Mouse (Mus musculus): ENCODE data around the gene Gtpbp2.
A peak's percentile ranks its signal among the peaks of the same experiment; 100 is the strongest.

Gtpbp2 gene

DNA sequence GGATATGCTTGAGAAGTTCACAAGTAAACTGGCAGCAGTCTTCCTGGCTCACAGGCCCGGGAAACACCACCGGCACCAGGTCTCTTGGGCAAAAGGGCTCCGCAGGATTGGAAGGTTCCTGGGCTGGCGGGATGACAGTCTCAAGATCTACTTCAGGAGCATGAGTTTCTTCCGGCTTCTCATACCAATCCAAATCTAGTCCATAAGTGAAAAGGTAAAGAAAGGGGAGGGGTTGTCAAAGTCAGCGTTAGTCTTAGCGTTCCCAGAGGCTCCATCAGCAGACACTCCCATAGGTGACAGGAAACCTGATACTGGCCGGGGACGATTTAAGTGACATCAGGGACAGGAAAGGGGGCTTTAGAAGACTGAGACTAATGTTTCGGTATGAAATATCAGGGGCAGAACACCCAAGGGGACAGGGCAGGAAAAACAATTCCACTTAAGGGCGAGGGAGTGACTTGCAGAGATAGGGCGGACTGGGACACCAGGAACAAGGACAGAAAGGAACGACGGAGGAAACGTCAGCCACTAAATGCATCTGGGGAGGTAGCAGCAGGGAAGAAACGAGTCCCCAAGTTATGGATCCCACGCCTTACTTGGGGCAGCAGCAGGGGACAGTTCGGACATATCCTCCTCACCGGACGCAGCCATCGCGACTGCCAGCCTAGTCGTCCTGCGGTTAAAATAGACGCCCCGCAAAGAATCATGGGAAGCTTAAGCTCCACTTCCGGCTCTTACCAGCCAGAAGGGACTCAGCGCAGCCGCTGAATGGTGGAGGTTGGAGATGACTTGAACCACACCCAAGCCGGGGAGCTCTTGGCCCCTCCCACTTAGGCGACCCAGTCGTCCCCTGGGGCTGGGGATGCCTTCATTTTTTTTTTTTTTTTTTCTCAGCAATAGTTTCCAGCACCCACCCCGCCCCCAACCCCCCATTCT, 7.7 kb upstream of the Gtpbp2 start, which contains the start of gene Mad2l1bp:
Mad2l1bp (minus strand) TSS at position 707 of the 936 bp plus-strand sequence.
- peak; percentile 92 for DNase-seq (ENCODE audit: low read depth, low spot score)

- no peak for DNase-seq (ENCODE audit: low read depth, low spot score)
These were observed 6.5 kb upstream of the Gtpbp2 start for GRCm38 (mm10) chr17:46154336-46154735.

DNA sequence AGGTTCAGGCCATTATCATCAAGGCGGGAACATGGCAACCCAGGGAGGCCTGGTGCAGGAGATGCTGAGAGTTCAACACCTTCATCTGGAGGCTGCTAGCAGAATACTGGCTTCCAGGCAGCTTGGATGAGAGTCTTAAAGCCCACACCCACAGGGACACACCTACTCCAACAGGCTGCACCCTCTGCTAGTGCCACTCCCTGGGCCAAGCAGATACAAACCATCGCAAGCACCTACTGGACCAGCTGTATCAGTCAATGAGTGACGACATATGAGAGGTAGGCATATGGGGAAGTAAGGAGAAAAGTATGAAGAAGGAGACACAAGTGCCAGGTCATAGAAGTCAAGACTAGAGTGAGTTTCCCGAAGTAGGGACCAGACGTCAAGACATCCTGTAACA, 4.2 kb upstream of the Gtpbp2 start:
- no peak for DNase-seq (ENCODE audit: low read depth, low spot score)

DNA sequence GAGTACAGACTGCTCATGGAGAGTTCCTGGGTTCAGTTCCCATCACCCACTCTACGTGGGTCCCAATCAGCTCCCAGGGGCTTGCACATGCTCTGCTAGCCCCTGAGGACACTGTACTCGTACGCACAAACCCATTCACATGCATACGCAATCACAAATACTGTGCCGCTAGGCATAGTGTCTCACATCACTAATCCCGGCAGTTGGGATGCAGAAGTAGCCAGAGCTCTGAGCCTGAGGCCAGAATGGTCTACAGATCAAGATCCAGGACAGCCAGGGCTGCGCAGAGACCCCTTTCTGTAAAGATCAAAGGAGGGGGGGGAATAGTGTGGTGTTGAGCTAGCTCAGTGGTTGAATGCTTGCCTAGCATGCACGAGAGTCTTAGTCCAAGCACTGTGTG, 3.7 kb upstream of the Gtpbp2 start:
- no peak for DNase-seq (ENCODE audit: low read depth, low spot score)

- no peak for DNase-seq (ENCODE audit: low read depth, low spot score)
These were observed 1.6 kb upstream of the Gtpbp2 start for GRCm38 (mm10) chr17:46159236-46159635.

DNA sequence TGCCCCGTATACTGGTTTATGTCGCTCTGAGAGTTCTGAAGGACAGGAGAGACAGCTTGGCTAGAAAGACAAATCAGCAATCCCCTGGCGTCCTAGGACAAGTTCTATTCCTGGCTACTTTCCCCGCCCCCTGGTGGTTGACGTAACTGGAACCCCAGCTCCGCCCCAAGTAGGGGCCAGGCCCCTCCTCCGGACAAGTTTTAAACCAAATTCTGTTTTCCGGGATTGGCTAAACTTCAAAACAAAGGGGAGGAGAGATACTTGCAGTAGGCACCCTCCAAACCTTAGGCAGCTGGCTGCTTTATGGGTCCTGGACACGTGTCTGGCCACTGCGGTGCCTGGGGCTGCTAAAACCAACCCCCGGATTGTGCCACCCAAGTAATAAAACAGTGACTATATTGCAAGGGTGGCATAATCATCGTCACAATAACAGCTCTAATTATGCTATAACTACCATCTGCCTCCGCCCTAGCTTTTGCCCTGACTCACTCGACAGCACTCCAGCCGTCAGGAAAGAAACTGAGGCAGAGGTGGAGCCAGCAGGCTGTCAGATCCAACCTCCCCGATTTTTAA, 656 bp upstream of the Gtpbp2 start:
- peak; percentile 92 for DNase-seq (ENCODE audit: low read depth, low spot score)

DNA sequence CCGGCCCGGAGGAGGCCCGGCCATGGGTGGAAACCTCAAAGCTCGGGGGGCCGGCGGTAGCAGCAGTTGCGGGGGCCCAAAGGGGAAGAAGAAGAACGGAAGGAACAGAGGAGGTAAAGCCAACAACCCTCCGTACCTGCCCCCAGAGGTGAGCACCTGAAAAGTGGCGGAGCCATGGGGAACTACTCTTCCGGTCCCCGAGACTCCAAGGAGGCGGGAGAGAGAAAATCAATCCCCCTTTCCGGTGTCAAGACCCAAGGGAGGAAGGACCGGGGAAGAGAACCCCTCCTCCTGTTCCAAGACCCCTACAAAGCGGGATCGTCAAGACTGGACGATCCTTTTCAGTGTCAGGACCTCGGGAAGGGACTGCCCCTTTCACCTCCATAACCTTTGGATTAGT, 347 bp downstream of the Gtpbp2 start:
- DNase-seq (ENCODE audit: low read depth, low spot score), result peak; percentile 45

GRCm38 (mm10) chr17:46161710-46162109, 878 bp downstream of the Gtpbp2 start:
- DNase-seq (ENCODE audit: low read depth, low spot score), result no peak

- DNase-seq (ENCODE audit: low read depth, low spot score), result no peak
These were observed 1.7 kb downstream of the Gtpbp2 start for GRCm38 (mm10) chr17:46162551-46162950.

GRCm38 (mm10) chr17:46162951-46163421, 2.2 kb downstream of the Gtpbp2 start:
- no peak for DNase-seq (ENCODE audit: low read depth, low spot score)

- no peak for DNase-seq (ENCODE audit: low read depth, low spot score)
These were observed 3.5 kb downstream of the Gtpbp2 start for GRCm38 (mm10) chr17:46164301-46164700.

GRCm38 (mm10) chr17:46164791-46165190, 4.0 kb downstream of the Gtpbp2 start:
- DNase-seq (ENCODE audit: low read depth, low spot score), result no peak

DNA sequence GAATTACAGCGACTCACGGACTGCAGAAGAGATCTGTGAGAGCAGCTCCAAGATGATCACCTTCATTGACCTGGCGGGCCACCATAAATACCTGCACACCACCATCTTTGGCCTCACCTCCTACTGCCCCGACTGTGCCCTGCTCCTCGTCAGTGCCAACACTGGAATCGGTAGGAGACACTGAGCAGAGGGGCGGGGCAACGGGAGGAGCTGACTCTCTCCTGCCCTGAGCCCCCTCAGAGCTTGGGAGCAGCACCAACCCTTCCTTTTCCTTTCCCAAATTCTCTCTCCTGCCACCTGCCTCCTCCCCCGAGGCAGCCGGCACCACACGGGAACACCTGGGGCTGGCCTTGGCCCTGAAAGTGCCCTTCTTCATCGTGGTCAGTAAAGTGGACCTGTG, 4.6 kb downstream of the Gtpbp2 start:
- DNase-seq (ENCODE audit: low read depth, low spot score), result no peak

- no peak for DNase-seq (ENCODE audit: low read depth, low spot score)
These were observed 5.4 kb downstream of the Gtpbp2 start for GRCm38 (mm10) chr17:46166270-46166669.

DNA sequence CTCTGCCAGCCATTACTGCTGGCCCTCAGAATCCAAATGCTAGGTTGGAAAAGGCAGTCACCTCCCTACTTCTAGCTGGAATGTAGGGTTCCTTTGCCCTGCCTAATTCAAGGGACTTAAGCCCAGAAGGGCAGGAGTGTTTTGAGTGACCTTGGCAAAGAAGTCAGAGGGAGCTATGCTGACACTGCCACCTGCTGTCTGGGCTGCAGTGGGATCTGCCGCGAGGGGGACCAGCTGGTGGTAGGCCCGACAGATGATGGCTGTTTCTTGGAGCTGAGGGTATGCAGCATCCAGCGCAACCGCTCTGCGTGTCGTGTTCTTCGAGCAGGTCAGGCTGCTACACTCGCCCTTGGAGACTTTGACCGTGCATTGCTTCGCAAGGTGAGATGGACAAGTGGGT, 6.2 kb downstream of the Gtpbp2 start:
- no peak for DNase-seq (ENCODE audit: low read depth, low spot score)

DNA sequence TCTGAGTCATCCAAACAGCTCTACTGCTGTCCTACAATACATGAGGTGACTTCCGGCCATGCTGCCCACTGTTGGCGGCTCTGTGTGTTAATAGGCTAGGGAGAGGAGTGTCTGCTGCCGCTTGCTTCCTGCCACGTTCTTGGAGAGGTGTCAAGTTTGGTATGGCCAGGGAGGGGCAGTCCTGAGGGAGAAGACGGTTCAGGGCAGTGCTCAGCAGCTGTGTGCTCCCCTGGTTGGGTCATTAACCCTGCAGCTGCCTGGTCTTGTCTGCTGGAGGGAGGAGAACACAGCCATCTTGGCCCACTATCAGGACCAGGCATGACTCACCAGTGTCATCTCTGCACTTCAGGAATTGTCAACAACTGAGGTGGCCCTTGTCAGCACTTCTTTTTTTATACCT, 7.5 kb downstream of the Gtpbp2 start:
- DNase-seq (ENCODE audit: low read depth, low spot score), result no peak

GRCm38 (mm10) chr17:46168768-46169167, 7.9 kb downstream of the Gtpbp2 start:
- no peak for DNase-seq (ENCODE audit: low read depth, low spot score)

DNA sequence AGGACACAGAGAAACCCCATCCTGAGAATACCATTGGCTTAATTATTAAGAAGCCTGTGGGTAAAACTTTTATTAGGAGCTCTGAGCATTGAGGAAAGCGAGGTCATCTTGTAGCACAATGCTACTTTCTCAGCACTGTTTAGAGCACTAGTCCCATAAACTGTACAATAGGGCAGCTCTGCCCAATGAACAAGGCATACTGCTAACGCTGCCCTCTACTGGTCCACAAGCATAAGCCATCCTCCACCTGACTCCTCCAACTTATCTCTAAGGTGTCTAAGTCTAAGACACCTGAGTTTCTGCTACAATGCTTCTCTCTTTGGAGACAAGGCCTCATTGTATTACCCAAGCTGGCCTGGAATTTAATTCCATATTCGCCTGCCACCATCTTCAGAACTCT, 9.7 kb downstream of the Gtpbp2 start:
- peak; percentile 42 for DNase-seq (ENCODE audit: low read depth, low spot score)

DNA sequence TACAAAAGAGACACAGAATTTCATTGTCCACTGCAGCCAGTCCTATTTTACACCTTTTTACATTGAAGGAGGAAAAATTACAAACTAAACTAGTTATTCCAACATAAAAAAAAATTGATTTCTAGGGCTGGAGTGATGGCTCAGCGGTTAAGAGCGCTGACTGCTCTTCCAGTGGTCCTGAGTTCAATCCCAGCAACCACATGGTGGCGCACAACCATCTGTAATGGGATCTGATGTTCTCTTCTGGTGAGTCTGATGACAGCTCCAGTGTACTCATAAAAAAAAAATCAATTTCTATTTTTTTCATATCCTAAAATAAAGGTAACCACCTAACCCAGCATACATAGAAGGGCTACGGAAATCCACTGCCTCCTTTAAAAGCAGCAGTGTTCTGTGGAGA, 21.4 kb downstream of the Gtpbp2 start:
- no peak for DNase-seq (ENCODE audit: low read depth, low spot score)

DNA sequence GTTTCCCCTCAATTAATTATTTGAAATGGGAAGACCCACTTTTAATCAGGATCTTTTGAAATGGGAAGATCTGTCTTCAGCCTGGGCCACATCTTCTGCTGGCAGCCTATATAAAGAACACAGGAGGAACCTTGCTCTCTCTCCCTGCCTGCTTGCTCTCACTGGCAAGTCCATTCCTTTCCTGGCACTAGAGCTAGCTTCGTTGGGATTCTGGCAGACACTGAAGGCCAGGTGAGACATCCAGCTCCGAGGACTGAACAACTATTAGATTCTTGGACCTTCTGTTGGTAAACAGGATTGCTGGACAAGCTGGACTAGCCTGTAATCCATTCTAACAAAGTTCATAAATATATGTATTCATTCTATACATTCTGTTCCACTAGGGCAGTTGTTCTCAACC, 28.0 kb downstream of the Gtpbp2 start:
- DNase-seq (ENCODE audit: low read depth, low spot score), result no peak

DNA sequence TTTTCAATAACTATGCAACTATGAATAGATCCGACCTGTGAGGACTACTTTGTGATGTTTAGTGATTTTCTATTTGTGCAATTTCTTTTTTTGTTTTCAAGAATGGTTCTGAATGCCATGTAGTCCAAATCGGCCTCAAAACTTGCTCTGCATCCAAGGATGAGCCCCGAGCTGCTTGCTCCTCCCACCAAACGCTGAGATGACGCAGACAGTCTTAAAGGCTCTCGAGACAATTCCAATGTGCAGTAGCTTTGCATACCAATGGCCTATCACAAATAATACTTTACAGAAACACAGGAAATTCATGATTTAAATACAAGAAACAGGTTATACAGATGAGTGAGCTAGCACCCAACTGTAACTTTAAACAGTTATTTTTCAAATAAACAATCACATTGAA, 40.3 kb downstream of the Gtpbp2 start:
- no peak for DNase-seq (ENCODE audit: low read depth, low spot score)

- DNase-seq (ENCODE audit: low read depth, low spot score), result peak; percentile 98
These were observed 41.7 kb downstream of the Gtpbp2 start, which contains the start of the genes Polh and Xpo5 for GRCm38 (mm10) chr17:46202421-46203071. Gene Polh, minus strand, starts transcription at chr17:46202645. Gene Xpo5, plus strand, starts transcription at chr17:46202782.
